Mouse (Mus musculus) 3134 (cell line): ENCODE measurements at regions not wholly inside any gene's neighbourhood (a gene's known extent, or its start where the extent isn't known, plus 50 kb on each side); places are given as distances from the start of the nearest gene placed in this dataset.

Experiments used
- DNase-seq: peaks from one replicate; pipeline ENCODE4 v3.0.0-alpha.2; 2011; ENCODE audit warnings: low spot score; ENCODE audit not compliant: insufficient read length; ENCODE audit errors: extremely low read depth

DNA sequence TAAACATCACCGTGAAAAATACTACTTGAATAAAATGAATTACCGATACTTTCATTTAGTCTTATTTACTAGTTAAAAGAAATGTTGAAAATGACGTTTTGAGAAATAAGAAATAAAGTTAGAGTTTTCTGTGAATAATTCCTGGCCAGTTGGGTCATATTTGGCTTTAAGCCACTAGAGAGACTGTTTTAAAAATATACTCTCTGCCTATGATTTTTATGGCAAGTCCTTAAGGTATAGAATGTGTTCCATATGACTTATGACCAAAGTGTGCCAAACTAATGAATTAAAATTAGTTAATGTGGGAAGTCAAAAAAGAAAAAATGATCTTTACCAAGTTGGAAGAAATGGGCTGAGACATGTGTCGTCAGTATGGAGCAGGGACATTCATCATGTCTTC is 354.2 kb upstream of the Col3a1 start:
- DNase-seq, result no peak

DNA sequence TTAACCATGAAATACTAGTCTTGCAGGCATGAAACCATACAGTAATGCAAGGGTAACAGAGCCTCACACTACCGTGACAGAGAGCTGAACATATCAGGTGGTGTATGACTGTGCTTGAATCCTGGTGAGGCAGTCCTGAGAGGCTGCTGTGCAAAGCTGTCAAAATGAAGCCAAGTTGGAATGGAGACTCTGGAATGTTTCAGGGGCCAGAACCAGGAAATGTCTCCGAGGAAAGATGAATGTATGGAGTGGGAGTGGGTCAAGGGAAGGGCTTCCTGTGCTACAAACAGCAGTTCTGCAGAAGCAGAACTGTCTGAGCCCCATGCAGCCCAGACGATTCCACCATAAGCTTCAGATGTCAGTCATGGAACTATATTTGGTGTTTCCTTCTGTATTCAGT is 324.2 kb upstream of the Col3a1 start:
- no peak for DNase-seq

DNA sequence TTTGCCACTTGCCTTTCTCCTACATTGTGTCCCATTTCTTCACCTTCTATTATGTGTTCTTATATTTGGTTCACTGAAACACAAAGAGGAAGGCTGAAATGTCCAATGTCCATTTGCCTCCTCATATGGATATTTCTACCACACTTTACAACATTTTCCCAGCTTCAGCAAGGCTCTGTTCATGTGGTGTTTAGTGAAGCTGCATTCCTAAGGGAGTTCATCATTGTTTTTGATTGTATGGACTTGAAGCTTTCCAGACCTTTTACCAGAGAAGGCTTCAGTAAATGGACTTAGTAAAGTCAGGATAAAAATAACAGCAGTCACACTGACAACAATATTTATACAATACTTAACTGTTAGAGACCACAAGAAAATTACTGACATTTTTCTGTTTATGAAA is 290.8 kb upstream of the Col3a1 start:
- DNase-seq, result no peak

DNA sequence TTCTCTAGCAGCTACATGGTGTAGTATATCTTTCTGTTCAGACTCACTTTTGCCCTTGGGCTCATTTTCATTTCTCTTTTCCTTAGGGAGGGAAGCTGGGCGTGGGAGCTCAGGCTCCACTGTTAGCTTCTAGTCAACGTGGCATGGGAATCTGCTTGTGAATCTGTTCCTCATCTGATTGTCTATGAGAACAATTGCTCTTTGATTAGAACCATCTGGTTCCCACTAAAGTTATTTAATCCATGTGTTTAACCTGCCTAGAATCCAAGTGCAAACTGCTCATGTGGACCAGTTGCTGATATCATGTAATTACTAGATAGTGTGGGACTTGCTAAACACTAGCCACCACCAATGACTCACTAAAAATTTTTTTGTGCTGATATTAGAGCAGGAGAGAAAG is 290.1 kb upstream of the Col3a1 start:
- DNase-seq, result no peak

DNA sequence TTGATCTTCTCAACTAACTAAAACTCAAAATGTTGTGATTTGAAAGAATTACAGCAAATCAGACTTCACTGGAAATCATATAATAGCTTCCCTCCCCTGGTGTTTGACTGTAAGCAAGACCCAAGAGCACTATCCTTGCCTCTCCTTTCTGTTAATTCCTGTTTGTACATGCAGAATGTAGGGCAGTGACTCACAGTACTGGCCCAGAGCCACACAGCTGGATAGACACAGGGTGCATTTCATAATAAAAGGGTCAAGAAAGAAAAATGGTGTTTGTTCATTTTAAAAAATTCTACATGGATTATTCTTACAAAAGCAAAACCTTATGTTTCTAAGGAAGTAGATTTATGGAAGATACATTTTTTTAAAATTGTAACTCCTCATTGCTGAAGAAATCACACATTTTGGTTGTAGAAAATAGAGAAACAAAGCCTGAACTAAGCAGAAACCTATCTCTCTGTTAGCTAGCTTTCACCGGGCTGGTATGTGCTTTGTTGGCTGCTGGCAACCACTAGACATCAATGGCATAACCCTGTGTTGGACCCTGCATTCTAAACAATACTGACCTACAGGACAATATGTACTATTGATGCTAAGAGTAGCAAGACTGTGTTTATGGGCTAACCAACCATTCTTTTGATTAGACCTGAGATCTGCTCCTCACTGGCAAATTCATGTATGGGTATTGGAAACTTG is 289.0 kb upstream of the Col3a1 start:
- no peak for DNase-seq

DNA sequence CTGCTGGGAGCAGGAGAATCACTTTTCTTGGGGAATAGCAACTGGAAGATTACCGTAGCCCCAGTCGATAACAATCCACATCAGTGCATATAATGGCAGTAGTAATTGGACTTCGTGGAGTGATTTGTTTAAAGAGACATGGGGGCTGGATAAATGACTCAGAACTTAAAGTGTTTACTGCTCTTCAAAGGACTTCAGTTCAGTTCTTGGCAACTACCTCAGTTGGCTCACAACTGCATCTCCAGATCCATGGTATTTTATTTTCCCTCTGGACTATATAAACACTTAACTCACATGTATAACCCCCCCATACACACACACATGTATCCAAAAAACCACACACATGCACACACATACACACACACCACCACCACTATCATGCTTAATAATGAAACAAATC is 288.0 kb upstream of the Col3a1 start:
- DNase-seq, result no peak

DNA sequence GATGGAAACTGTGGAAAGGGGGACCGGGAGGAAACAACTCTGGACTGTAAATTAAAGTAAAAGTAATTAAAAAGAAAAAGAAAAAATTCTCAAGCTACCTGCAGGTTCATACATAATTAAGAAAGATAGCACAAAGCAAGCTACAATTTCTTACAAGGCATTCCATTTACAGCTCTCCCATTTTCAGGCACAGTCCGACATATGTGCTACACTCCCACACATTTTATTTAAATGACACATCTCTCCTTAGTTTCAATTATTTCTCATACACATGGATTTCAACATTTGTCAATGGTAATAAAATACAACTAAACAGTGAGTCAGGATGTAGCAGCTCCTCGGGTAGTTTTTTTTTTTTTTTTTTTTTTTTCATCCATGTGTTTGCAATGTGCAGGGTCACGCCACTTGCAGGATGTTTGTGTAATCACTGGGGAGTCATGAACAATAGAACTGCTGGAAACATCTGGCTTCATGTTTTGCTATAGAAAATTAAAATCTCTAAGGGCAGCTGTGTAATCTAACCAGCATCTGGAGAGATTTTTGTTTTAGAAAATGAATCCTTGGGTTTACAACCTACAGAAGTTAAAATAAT is 279.8 kb upstream of the Col3a1 start:
- no peak for DNase-seq

DNA sequence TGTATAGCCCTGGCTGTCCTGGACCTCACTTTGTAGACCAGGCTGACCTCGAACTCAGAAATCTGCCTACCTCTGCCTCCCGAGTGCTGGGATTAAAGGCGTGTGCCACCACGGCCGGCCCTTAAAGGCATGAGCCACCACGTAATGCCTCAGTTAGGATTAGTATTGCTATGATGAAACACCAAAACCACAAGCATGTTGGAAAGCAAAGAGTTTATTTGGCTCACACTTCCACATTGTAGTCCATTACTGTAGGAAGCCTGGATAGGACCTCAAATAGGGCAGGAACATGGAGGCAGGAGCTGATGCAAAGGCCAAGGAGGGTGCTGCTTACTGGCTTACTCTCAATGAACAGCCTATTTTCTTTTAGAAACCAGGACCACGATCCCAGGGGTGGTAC is 278.0 kb upstream of the Col3a1 start:
- DNase-seq, result peak; percentile 20

DNA sequence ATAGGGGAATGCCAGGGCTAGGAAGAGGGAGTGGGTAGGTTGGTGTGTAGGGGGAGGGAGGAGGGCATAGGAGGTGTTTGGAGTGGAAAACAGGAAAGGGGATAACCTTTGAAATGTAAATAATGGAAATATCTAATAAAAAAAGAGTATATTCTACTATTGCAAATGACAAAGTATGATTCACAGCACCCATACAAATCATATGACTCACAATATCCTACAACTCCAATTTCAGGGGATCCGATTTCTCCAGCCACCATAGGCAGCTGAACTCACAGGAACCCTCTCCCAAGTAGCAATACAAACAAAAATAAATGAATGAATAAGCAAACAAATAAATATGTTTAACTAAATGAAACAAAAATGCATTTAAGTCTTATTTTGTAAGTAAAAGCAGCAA is 270.0 kb upstream of the Col3a1 start:
- DNase-seq, result no peak

DNA sequence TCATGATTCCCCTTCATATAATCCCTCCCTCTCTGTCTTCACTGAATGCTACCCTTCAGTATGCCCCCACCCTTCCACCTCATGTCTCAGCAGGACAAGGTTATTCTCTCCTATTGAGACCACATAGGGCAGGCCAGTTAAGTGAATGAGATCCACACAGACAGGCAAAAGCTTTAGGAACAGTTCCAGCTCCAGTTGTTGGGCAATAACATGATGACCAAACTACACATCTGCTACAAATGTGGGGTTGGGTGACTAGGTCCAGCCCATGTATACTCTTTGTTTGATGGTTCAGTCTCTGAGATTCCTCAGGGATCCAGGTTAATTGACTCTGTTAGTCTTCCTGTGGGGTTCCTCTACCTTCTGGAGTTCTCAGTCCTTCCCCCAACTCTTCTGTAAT is 269.5 kb upstream of the Col3a1 start:
- no peak for DNase-seq

DNA sequence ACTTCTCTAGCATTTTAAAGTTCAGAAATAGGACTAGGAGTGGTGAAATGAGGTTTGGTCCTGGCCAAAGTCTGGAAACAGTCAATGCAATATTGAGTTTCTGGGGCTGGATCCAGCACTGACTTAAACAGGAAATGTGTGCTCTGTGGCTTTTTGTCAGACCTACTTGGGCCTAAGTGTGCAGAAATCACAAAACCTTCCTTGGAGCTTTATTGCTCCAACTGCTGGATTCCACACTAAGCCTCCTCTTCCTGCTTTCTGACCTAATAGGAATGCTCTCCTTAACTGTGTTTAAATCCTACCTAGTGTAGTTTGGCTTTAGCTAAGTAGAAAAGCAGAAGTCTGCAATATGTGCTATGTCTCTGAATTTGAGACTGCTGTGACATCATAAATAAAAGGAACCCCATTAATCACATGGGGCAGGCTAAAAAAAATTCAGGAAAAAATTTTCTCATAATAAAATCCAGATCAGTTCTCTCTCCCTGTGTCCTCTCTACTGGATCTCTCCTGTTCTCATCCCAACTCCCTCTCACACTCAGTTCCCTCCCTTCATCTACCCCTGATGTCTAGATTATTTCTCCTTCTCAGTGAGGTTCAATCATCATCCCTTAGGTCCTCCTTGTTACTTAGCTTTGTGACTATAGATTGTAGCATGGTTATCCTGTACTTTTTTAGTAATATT is 268.0 kb upstream of the Col3a1 start:
- DNase-seq, result no peak

DNA sequence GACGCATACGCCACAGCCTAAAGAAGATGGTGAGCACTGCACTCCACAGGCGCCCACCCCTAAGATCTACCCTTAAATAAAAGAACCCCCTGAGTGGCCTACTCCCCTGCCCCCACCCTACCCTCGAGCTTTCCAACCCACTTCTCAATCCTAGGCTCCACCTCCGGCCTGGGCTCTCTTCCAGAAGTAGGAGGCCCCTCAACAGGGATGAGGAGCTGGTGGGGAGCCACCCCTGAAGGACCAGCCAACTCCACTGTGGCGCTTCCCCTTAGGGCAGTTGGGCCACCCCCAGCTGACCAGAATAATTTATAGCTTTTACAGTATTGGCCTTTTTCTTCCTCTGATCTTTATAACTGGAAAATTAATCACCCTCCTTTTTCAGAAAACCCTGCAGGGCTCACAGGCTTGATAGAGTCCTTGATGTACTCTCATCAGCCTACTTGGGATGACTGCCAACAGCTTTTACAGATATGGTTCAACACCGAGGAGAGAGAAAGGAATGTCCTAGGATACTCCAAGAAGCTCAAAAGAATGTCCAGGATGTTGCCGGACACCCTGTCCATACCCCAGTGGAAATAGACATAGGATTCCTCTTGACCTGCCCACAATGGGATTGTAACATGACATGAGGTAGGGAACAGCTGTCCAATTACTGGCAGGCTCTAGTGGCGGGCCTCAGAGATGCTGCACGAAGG is 220.3 kb upstream of the Col3a1 start:
- DNase-seq, result no peak

DNA sequence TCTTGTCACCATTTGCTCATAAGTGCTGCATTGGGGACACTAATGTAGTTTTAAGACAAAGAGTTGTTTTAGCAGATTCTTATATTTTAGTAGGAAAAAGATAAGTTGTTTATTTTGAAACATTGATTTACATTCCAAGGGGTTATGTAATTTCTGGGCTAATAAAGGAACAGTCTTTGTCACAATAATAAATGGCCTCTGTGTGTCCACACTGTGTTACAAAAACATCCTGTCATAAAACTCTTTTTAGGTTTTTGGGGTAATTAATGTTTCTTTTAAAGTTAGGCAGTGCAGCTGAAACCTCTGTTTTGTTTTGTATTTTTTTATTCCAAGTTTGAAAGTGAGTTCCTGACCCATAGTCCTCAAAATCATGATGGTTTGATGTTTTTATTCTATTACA is 210.4 kb upstream of the Col3a1 start:
- DNase-seq, result no peak

DNA sequence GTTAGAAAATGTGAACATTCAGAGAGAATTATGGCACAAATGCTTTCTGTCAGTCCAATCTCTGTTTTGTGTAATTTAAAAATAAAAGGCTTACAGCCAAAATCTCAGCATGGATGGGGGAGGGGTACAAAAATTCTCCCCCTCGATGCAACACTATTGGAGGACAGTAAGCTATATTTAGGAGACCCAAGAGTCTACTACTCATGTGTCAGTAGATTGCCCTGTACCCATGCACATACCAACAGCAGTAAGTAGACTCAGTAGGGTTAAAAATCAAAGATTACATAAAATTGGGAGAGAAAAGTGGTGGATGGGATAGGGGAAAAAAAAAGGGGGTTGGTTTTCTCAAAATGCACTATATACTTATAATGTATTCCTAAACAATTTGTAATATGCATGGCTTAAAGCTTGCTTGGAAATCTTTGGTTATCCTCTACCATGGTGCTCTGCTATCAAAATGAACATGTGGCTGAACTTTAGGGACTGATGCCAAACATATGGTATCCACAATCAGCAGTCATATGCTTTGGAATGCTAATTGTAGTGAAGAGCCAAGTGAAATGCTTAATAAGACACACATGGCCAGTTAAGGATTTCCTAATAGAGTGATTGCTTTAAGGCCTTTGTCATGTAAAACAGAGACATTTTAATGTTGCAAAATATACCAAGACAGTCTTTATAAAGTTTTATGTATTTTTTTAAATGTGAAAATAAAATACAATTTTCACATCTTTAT is 194.8 kb upstream of the Col3a1 start:
- no peak for DNase-seq

DNA sequence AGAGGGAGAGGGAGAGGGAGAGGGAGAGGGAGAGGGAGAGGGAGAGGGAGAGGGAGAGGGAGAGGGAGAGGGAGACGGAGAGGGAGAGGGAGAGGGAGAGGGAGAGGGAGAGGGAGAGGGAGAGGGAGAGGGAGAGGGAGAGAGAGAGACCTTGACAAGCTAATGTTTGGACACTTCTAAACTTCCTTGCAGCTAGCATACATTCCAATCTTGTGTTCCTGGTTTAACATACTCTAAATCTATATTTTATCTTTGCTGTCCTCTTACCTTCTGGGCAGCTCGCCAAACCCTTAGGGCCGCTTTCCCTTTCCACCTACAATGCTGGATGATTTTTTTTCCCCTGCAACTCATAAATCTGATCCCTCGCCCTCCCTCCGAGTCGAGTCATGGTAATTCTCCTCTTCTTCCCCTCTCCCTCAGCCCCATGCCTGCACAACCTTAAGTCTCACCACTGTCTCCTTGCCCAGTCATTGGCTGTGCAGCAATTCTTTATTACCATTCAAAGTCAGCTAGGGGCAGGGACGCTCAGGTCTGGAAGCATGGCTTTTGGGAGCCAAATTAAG is 176.1 kb upstream of the Col3a1 start:
- DNase-seq, result no peak

DNA sequence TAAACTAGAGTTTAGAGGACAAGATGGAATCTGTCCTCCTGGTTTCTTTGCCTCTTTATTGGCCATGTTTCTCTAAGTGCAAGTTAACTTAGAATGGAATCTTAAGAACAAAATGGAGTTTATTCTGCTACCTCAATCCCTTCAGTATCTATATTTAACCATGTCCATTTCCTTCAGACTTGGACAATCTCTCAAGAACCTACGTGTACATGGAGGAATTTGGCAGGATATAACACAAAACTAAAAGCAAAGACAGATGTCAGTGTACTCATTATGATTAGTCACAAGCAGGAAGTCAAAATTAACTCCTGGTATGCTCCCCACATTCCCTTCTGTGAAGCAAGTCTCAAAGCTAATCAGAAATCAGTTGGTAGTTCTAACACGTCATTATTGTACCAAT is 164.3 kb upstream of the Col3a1 start:
- DNase-seq, result no peak

DNA sequence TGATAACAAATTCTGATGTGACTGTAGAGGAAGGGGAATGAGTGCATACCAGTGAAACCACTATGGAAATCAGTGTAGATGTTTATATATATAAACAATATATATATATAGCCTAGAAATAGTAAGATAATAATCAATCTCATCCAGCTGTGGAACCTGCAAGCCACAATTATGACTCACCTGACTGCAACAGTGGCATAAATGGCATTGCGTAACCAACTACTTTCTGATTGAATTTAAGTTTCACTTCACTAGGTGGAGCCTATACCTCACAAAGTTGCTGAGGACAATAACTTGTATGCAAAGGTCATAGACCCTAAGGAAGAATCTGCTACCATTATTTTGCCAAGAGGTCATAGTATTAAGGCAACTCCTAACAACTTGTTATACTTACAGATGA is 129.7 kb upstream of the Col3a1 start:
- DNase-seq, result no peak

DNA sequence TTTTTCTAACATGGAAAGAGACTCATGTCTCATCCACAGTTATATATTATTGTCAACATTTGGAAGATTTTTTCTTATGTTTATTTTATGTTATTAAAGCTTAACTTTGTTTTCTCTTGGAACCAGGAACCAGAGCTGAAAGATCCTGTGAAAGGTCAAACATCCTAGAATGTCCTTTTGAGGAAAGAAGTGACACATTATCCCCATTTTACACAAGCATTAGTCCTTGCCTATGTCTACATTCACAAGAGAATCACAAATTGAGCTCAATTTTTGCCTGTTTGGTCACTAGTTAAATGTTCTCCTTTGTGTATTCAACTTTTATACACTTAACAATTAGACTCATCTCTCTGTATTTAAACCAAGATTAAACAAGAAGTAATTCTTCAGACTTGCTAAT is 126.0 kb upstream of the Col3a1 start:
- DNase-seq, result no peak

DNA sequence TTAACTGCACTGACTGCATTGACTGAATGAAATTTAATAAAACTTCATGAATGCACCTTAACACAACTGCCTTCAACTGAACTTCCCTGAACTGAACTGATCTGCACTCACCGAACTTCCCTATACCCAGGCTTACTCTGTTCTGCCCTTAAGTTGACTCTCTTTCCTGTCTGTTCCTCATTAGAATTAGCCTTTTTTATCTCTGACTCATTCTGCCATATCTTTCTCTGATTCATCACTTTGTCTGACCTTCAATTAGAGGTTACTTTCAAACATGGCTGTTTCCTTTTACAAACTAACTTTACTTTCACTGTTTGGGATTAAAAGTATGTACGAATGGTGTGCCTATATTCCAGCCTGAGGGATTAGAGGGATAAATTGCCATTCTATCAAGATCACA is 103.4 kb upstream of the Col3a1 start:
- no peak for DNase-seq

DNA sequence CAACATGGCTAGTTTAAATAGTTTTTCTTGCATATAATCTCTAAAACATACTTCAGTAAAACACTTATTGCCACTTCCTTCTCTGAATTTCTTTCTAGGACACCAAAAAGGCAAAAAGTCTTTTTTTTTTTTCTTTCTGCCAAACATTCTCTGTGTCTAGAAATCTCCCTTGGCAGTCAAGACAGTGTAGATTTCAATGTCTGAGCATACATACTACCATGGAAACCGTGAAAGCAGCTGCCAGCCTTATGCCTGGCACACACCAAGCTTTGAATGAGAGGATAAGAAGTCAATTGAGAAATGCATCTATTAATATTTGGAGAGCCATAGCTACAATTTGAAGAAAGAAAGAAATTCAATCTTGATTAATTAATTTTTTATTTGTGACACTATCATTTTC is 95.1 kb upstream of the Col3a1 start:
- DNase-seq, result no peak
